Mouse (Mus musculus) heart, adult 2 months (tissue): Measurements from ENCODE around the gene Uspl1. TPM values are rescaled to one million over a fixed set of nuclear protein-coding genes. Genes with fewer than 3 reads are reported as not detected.
A peak's percentile ranks its signal among the peaks of the same experiment; 100 is the strongest.

Experiments used
- DNase-seq, 2 experiments: peaks; one replicate each; pipeline ENCODE4 v3.0.0; 2021
- H3K27ac ChIP-seq: fragments of 200-600 bp; 2 replicates; pipeline ENCODE4 v1.8.1; 2022
- H3K27me3 ChIP-seq: fragments of 200-500 bp; 2 replicates; pipeline ENCODE4 v1.6.1; 2012; ENCODE audit warnings: mild to moderate bottlenecking, low read length, inconsistent platforms, mixed read lengths; ENCODE audit not compliant: control insufficient read depth, insufficient read depth
- H3K36me3 ChIP-seq: fragments of 200-500 bp; 2 replicates; pipeline ENCODE4 v1.6.1; 2012; ENCODE audit warnings: low read length, inconsistent platforms; ENCODE audit not compliant: control insufficient read depth, insufficient read depth
- H3K4me1 ChIP-seq: fragments of 200-500 bp; 2 replicates; pipeline ENCODE4 v1.6.1; 2011; ENCODE audit warnings: low read length; ENCODE audit not compliant: control insufficient read depth, insufficient read depth
- H3K4me3 ChIP-seq: fragments of 200-600 bp; 2 replicates; pipeline ENCODE4 v1.8.1; 2022
- H3K79me2 ChIP-seq: fragments of 200-500 bp; replicated peaks from 2 replicates; pipeline ENCODE4 v1.6.1; 2012; ENCODE audit warnings: mild to moderate bottlenecking, inconsistent platforms, low read length, moderate library complexity, mixed read lengths; ENCODE audit not compliant: control insufficient read depth, insufficient read depth
- H3K9ac ChIP-seq: fragments of 200-500 bp; 2 replicates; pipeline ENCODE4 v1.6.1; 2012; ENCODE audit warnings: low read depth, mild to moderate bottlenecking, control low read depth, inconsistent platforms, low read length, mixed read lengths
- CTCF ChIP-seq: fragments of 200-600 bp; IDR thresholded peaks from 2 replicates; pipeline ENCODE4 v1.8.1; 2022; ENCODE audit warnings: antibody characterized with exemption, mild to moderate bottlenecking, moderate library complexity
- EP300 ChIP-seq: fragments of 200-500 bp; IDR thresholded peaks from 2 replicates; pipeline ENCODE4 v1.6.1; 2011; ENCODE audit warnings: low read depth, low read length, control low read depth; ENCODE audit not compliant: insufficient read depth
- POLR2A ChIP-seq: fragments of 200-500 bp; IDR thresholded peaks from 2 replicates; pipeline ENCODE4 v1.6.1; 2011; ENCODE audit warnings: mild to moderate bottlenecking, low read depth, low read length, control low read depth; ENCODE audit not compliant: insufficient read depth
- WGBS: fragments of 180-500 bp; shearing (Covaris S2); methylation state at CpG from one replicate; pipeline ENCODE4 v1.1.7; 2018; 5-methylcytosine and 5-hydroxymethylcytosine counted together
- intact Hi-C: fragments of 180-260 bp; cut with DNase I; formaldehyde crosslinking; loops from one replicate; pipeline ENCODE4 v1.15.1; 2025
- polyA plus RNA-seq: library from polyadenylated mRNA; depleted of rRNA; stranded (reverse); fragments of >200 nt; gene quantifications from 2 replicates; pipeline ENCODE4 v1.2.3, GENCODE M21; 2012
- total RNA-seq, 2 experiments: library from RNA; stranded (reverse); gene quantifications; 2 replicates each; pipeline ENCODE4 v1.2.3; 2021

Uspl1 gene
- total and polyA plus RNA-seq, 3 experiments: 7.4 to 21.0 (median 17.5) TPM

- peak overlapping the region; percentile 100 for H3K27ac ChIP-seq
- TF ChIP-seq CTCF: no peak
- TF ChIP-seq EP300: no peak
- TF ChIP-seq POLR2A: no peak
- H3K36me3 ChIP-seq: peaks cover 16% of the 10 kb centered on the region
- 0 out of 2 replicates have a peak, but pooled peaks cover 1% of the 10 kb centered on the region for H3K79me2 ChIP-seq
- intact Hi-C loops: loop anchor here (1.0 to 10.0 kb wide), 5 partner anchors 46 to 451 kb away; partner anchors contain the start of gene Hsph1
- no peak for DNase-seq
- WGBS: 0% methylated on average over 13 of the region's 13 CpGs
- peak overlapping the region; percentile 78 for H3K4me3 ChIP-seq
- no peaks in the 10 kb centered on the region for H3K27me3 ChIP-seq
- peak overlapping the region; percentile 98 for H3K9ac ChIP-seq
- peaks cover 1% of the 10 kb centered on the region; the same call in 1 of the 2 replicates for H3K4me1 ChIP-seq
Observed at GRCm38 (mm10) chr5:149183721-149184103, 438 bp upstream of the Uspl1 start.

- Histone ChIP-seq H3K4me3 (peak overlapping the region; percentile 72), H3K27me3 (no peaks in the 10 kb centered on the region), H3K27ac (peak overlapping the region; percentile 86), H3K9ac (peak overlapping the region; percentile 74), H3K79me2 (0 out of 2 replicates have a peak, but pooled peaks cover 1% of the 10 kb centered on the region), H3K36me3 (peaks cover 16% of the 10 kb centered on the region), H3K4me1 (peaks cover 1% of the 10 kb centered on the region; the same call in 1 of the 2 replicates)
- intact Hi-C loops: loop anchor here (1.0 to 10.0 kb wide), 4 partner anchors 44 to 450 kb away; partner anchors contain the start of gene Hsph1
- no peak for DNase-seq
- TF ChIP-seq CTCF (no peak), EP300 (no peak), POLR2A (no peak)
- under 1% methylated on average over 20 of the region's 20 CpGs for WGBS
Observed at GRCm38 (mm10) chr5:149184844-149185186, 665 bp downstream of the Uspl1 start.

GRCm38 (mm10) chr5:149185806-149186205, 1.7 kb downstream of the Uspl1 start:
- H3K27ac ChIP-seq: no peak overlapping the region
- TF ChIP-seq CTCF: no peak
- 66% methylated on average over 3 of the region's 3 CpGs for WGBS
- H3K4me1 ChIP-seq: peaks cover 1% of the 10 kb centered on the region; the same call in 1 of the 2 replicates
- no peaks in the 10 kb centered on the region for H3K27me3 ChIP-seq
- DNase-seq: no peak
- no peak overlapping the region; the same call in 1 of the 2 replicates for H3K4me3 ChIP-seq
- no peak overlapping the region for H3K9ac ChIP-seq
- intact Hi-C loops: loop anchor here (10.0 kb wide), 2 partner anchors 281 to 449 kb away; partner anchors contain the start of gene Hsph1
- H3K36me3 ChIP-seq: peaks cover 16% of the 10 kb centered on the region
- no peaks in the 10 kb centered on the region for H3K79me2 ChIP-seq

GRCm38 (mm10) chr5:149190160-149190559, 6.0 kb downstream of the Uspl1 start:
- no peak for DNase-seq
- Histone ChIP-seq H3K4me3 (no peak overlapping the region), H3K36me3 (peaks cover 24% of the 10 kb centered on the region), H3K4me1 (peaks cover 1% of the 10 kb centered on the region), H3K9ac (no peak overlapping the region), H3K27me3 (no peaks in the 10 kb centered on the region), H3K27ac (no peak overlapping the region), H3K79me2 (peaks cover 2% of the 10 kb centered on the region)
- intact Hi-C loops: no loop called here
- TF ChIP-seq POLR2A: no peak
- no peak for TF ChIP-seq CTCF
- no peak for TF ChIP-seq EP300
- 89% methylated on average over 1 of the region's 1 CpGs for WGBS

- Histone ChIP-seq H3K27ac (no peak overlapping the region), H3K9ac (no peak overlapping the region), H3K4me1 (peaks cover 5% of the 10 kb centered on the region), H3K4me3 (no peak overlapping the region), H3K36me3 (peaks cover 23% of the 10 kb centered on the region), H3K79me2 (peaks cover 8% of the 10 kb centered on the region), H3K27me3 (no peaks in the 10 kb centered on the region)
- 3% methylated on average over 1 of the region's 1 CpGs for WGBS
- DNase-seq: no peak
- no peak for TF ChIP-seq POLR2A
- no peak for TF ChIP-seq CTCF
- TF ChIP-seq EP300: no peak
- intact Hi-C loops: no loop called here
Observed at GRCm38 (mm10) chr5:149196611-149197010, 12.5 kb downstream of the Uspl1 start.

DNA sequence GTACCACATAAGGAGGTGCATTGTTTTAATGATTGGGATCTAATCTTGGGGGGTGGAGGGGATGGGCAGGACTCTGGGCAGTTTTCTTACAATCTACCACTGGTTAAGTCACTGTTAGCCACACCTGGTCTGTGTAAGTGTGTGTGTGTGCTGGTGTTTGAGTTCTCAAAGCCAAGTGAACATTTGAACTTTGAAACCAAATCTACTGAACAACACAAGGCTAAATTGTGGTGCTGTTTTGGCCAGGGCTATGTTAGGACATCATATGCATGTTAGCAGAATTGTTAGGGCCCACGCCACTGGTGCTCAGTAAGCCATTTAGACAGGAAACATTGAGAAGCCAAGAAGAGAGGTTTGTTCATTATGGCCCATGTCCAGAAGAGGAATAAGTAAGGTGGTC, 14.6 kb downstream of the Uspl1 start:
- peaks cover 8% of the 10 kb centered on the region for H3K79me2 ChIP-seq
- peaks cover 23% of the 10 kb centered on the region for H3K36me3 ChIP-seq
- DNase-seq: no peak

More for the DNA sequence above, 14.6 kb downstream of the Uspl1 start:
- H3K4me1 ChIP-seq: peaks cover 5% of the 10 kb centered on the region
- intact Hi-C loops: no loop called here
- no peaks in the 10 kb centered on the region for H3K27me3 ChIP-seq
- H3K4me3 ChIP-seq: no peak overlapping the region
- TF ChIP-seq EP300 (no peak), CTCF (no peak), POLR2A (no peak)
- no peak overlapping the region for H3K27ac ChIP-seq
- no peak overlapping the region for H3K9ac ChIP-seq
- 97% methylated on average over 1 of the region's 1 CpGs for WGBS
